Mouse (Mus musculus): ENCODE results near the gene Nhs. TPM values are rescaled to one million over a fixed set of nuclear protein-coding genes. Genes with fewer than 3 reads are reported as not detected.

The Nhs gene
- total and polyA plus RNA-seq, 3 experiments, result 0.04 to 0.30 (median 0.12) TPM

DNA sequence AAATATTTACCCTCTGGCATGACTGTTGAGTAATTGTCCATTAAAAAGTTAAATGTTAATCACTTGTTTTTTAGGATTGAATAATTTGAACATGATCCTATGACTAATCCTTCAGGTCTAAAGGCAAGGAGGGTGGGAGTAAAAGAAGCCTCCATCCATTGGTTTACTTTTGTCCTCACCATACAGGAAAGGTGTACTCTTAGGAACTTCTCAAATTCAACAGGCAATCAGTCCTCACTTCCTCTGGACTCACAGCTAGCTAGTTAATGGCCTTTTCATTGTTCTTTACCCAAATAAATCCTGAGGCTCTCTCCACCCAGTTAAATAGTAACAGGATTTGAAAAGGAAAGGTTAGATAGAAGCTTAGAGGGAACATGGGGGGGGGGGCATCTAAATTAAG lies 196.2 kb downstream of the Nhs start:
- DNase-seq (ENCODE audit: extremely low read depth), result no peak
- dilution Hi-C loops (cut with MboI; ENCODE audit: extremely low pct_ligation_motif_present, extremely low pct_unique_long_range_greater_than_20kb, low sequenced_read_pairs) (no loop called here), in situ Hi-C loops (cut with MboI; ENCODE audit: low pct_ligation_motif_present, low pct_unique_long_range_greater_than_20kb, low sequenced_read_pairs) (no loop called here)

DNA sequence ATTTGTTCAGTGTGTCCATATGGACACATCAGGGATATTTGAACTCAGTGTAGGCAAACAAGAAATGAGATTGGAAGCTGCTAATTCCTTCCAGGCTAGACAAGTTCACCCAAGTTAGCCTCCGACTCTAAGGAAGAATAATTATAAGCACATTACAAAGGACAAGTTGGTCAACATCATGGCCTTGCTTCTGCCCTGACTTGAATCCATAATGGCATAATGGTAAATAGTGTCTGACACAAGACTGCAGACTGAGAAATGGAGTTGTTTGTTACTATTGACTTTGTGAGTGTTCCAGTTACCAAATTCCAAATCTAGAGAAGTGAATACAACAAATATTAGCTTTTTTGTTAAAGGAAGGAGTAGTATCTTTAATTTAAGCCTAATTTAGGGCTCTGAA lies 196.7 kb downstream of the Nhs start:
- TF ChIP-seq ETS1 (conservative IDR thresholded peaks at IDR 0.05; ENCODE audit: low read depth, low read length) (no peak), MAX (IDR thresholded peaks at IDR 0.05; ENCODE audit: low read length) (no peak), ZMIZ1 (IDR thresholded peaks at IDR 0.05; ENCODE audit: low read depth, low read length) (no peak), USF2 (conservative IDR thresholded peaks at IDR 0.05; ENCODE audit: low read depth, low read length) (no peak), PAX5 (IDR thresholded peaks at IDR 0.05; ENCODE audit: low read length) (no peak), E2F4 (IDR thresholded peaks at IDR 0.05; ENCODE audit: insufficient replicate concordance, low read depth, low read length) (no peak), SMC3 (IDR thresholded peaks at IDR 0.05; ENCODE audit: low read depth, low read length) (no peak)
- no peak for DNase-seq (ENCODE audit: extremely low read depth)
- no peaks in the 10 kb centered on the region for H3K36me3 ChIP-seq (replicated peaks in 1 of 2; ENCODE audit: control insufficient read depth in 1 of 2, insufficient read depth in 1 of 2, low read length in 1 of 2)
- no peaks in the 10 kb centered on the region for H3K9me3 ChIP-seq (replicated peaks; ENCODE audit: low read length)
- in situ Hi-C loops (cut with MboI; ENCODE audit: low pct_ligation_motif_present, low pct_unique_long_range_greater_than_20kb, low sequenced_read_pairs) (no loop called here), dilution Hi-C loops (cut with MboI; ENCODE audit: extremely low pct_ligation_motif_present, extremely low pct_unique_long_range_greater_than_20kb, low sequenced_read_pairs) (no loop called here)
- no peak overlapping the region for H3K9ac ChIP-seq (ENCODE audit: insufficient read depth, low read depth)
- H3K27me3 ChIP-seq (replicated peaks), result no peaks in the 10 kb centered on the region
- no peaks in the 10 kb centered on the region for H3K79me2 ChIP-seq (replicated peaks; ENCODE audit: control insufficient read depth, extremely low read depth, insufficient read depth, poor library complexity, severe bottlenecking)
- no peak overlapping the region for H3K4me3 ChIP-seq (replicated peaks in 1 of 3; ENCODE audit: low read depth in 2 of 3, low read length in 2 of 3, poor library complexity in 1 of 3)
- no peak overlapping the region for H3K4me2 ChIP-seq (ENCODE audit: insufficient read depth, low read depth, poor library complexity, severe bottlenecking)
- no peaks in the 10 kb centered on the region for H3K4me1 ChIP-seq (ENCODE audit: control insufficient read depth in 1 of 2, insufficient read depth in 2 of 2)
- H3K27ac ChIP-seq (ENCODE audit: insufficient read depth, low read depth), result no peak overlapping the region

More for the DNA sequence above, 196.2 kb downstream of the Nhs start:
- Histone ChIP-seq H3K9me3 (replicated peaks; ENCODE audit: low read length) (no peaks in the 10 kb centered on the region), H3K27ac (ENCODE audit: insufficient read depth, low read depth) (no peak overlapping the region), H3K27me3 (replicated peaks) (no peaks in the 10 kb centered on the region), H3K9ac (ENCODE audit: insufficient read depth, low read depth) (no peak overlapping the region), H3K79me2 (replicated peaks; ENCODE audit: control insufficient read depth, extremely low read depth, insufficient read depth, poor library complexity, severe bottlenecking) (no peaks in the 10 kb centered on the region), H3K36me3 (replicated peaks in 1 of 2; ENCODE audit: control insufficient read depth in 1 of 2, insufficient read depth in 1 of 2, low read length in 1 of 2) (no peaks in the 10 kb centered on the region), H3K4me3 (replicated peaks in 1 of 3; ENCODE audit: low read depth in 2 of 3, low read length in 2 of 3, poor library complexity in 1 of 3) (no peak overlapping the region), H3K4me2 (ENCODE audit: insufficient read depth, low read depth, poor library complexity, severe bottlenecking) (no peak overlapping the region), H3K4me1 (ENCODE audit: control insufficient read depth in 1 of 2, insufficient read depth in 2 of 2) (no peaks in the 10 kb centered on the region)
- no peak for TF ChIP-seq CHD1 (IDR thresholded peaks at IDR 0.05; ENCODE audit: low read depth, low read length)
- no peak for TF ChIP-seq NELFE (IDR thresholded peaks at IDR 0.05; ENCODE audit: low read depth, low read length)
- TF ChIP-seq MAX (IDR thresholded peaks at IDR 0.05; ENCODE audit: low read length), result no peak
- TF ChIP-seq KAT2A (IDR thresholded peaks at IDR 0.05; ENCODE audit: insufficient replicate concordance, low read length), result no peak
- no peak for TF ChIP-seq PAX5 (IDR thresholded peaks at IDR 0.05; ENCODE audit: low read length)

DNA sequence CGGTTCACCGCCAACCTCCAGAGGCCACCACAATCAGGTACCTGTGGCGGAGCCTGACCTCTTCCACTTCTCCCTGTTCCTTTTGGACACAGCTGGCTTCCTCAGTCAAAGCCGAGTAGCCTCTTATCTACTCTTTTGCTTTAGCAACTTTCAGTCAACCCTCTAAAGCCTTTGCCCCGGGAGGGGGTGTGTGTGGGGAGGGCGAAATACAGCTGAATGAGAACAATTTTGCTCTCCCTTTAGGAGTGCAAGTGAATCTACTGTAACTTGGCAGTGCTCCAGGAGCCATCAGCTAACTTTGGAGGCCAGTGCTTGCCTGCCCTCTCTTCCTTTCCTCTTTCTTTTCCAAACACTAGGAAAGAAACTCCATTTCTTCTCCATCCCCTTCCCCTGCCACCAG lies 197.8 kb downstream of the Nhs start:
- no peak for TF ChIP-seq TCF12 (IDR thresholded peaks at IDR 0.05; ENCODE audit: low read depth, low read length)
- no peak for TF ChIP-seq MEF2A (IDR thresholded peaks at IDR 0.05; ENCODE audit: borderline replicate concordance, low read depth, low read length)
- TF ChIP-seq EP300 (IDR thresholded peaks at IDR 0.05; ENCODE audit: low read length), result no peak
- Histone ChIP-seq H3K9me3 (replicated peaks; ENCODE audit: low read length) (no peaks in the 10 kb centered on the region), H3K79me2 (replicated peaks; ENCODE audit: control insufficient read depth, extremely low read depth, insufficient read depth, poor library complexity, severe bottlenecking) (no peaks in the 10 kb centered on the region), H3K27ac (ENCODE audit: insufficient read depth, low read depth) (no peak overlapping the region), H3K36me3 (replicated peaks in 1 of 2; ENCODE audit: control insufficient read depth in 1 of 2, insufficient read depth in 1 of 2, low read length in 1 of 2) (no peaks in the 10 kb centered on the region), H3K27me3 (replicated peaks) (no peaks in the 10 kb centered on the region), H3K4me2 (ENCODE audit: insufficient read depth, low read depth, poor library complexity, severe bottlenecking) (no peak overlapping the region), H3K9ac (ENCODE audit: insufficient read depth, low read depth) (no peak overlapping the region), H3K4me3 (replicated peaks in 1 of 3; ENCODE audit: low read depth in 2 of 3, low read length in 2 of 3, poor library complexity in 1 of 3) (no peak overlapping the region), H3K4me1 (ENCODE audit: control insufficient read depth in 1 of 2, insufficient read depth in 2 of 2) (no peaks in the 10 kb centered on the region)
- dilution Hi-C loops (cut with MboI; ENCODE audit: extremely low pct_ligation_motif_present, extremely low pct_unique_long_range_greater_than_20kb, low sequenced_read_pairs) (no loop called here), in situ Hi-C loops (cut with MboI; ENCODE audit: low pct_ligation_motif_present, low pct_unique_long_range_greater_than_20kb, low sequenced_read_pairs) (no loop called here)
- no peak for DNase-seq (ENCODE audit: extremely low read depth)
